Mouse (Mus musculus) kidney, embryonic 15.5 days (tissue): Measurements from ENCODE around the gene Catsperz. TPM values are rescaled to one million over a fixed set of nuclear protein-coding genes. Genes with fewer than 3 reads are reported as not detected.
A peak's percentile ranks its signal among the peaks of the same experiment; 100 is the strongest.
"Not testable (repeated sequence)": the region's sequence is repeated elsewhere in the genome, so short reads cannot be mapped to it uniquely, and the experiment has no call there.

Source experiments
- ATAC-seq: fragments of 200-750 bp; cut with Nextera tagmentation; replicated peaks from 2 replicates; pipeline ENCODE4 v1.8.0; 2017; ENCODE audit warnings: moderate TSS enrichment; ENCODE audit not compliant: low FRiP score
- H3K27ac ChIP-seq: fragments of 300-500 bp; sonication (generic); 2 replicates; pipeline ENCODE4 v1.5.1; 2015; ENCODE audit warnings: mild to moderate bottlenecking, inconsistent platforms
- H3K27me3 ChIP-seq: fragments of 300-500 bp; sonication (generic); 2 replicates; pipeline ENCODE4 v1.6.1; 2015; ENCODE audit warnings: inconsistent platforms
- H3K36me3 ChIP-seq: fragments of 300-500 bp; sonication (generic); 2 replicates; pipeline ENCODE4 v1.6.1; 2015; ENCODE audit warnings: inconsistent platforms
- H3K4me1 ChIP-seq: fragments of 300-500 bp; sonication (generic); 2 replicates; pipeline ENCODE4 v1.6.1; 2015; ENCODE audit warnings: inconsistent platforms
- H3K4me2 ChIP-seq: fragments of 300-500 bp; sonication (generic); 2 replicates; pipeline ENCODE4 v1.6.1; 2015; ENCODE audit warnings: moderate library complexity, mild to moderate bottlenecking, inconsistent platforms
- H3K4me3 ChIP-seq: fragments of 300-500 bp; sonication (generic); replicated peaks from 2 replicates; pipeline ENCODE4 v1.5.1; 2015; ENCODE audit warnings: mild to moderate bottlenecking, inconsistent platforms
- H3K9ac ChIP-seq: fragments of 300-500 bp; sonication (generic); 2 replicates; pipeline ENCODE4 v1.6.1; 2015; ENCODE audit warnings: mild to moderate bottlenecking, inconsistent platforms
- H3K9me3 ChIP-seq: fragments of 300-500 bp; sonication (generic); replicated peaks from 2 replicates; pipeline ENCODE4 v1.6.1; 2016; ENCODE audit warnings: inconsistent platforms
- WGBS: fragments of 180-500 bp; shearing (Covaris S2); methylation state at CpG from one replicate; pipeline ENCODE4 v1.1.7; 2015; ENCODE audit warnings: mixed read lengths; 5-methylcytosine and 5-hydroxymethylcytosine counted together
- polyA plus RNA-seq: library from polyadenylated mRNA; unstranded; fragments of >200 nt; fragmentation: Nextera tagmentation; extraction: Ambion mirVana; gene quantifications from 2 replicates; pipeline ENCODE4 v1.2.1, GENCODE M21; 2015

The Catsperz gene
- polyA plus RNA-seq, 1 experiment from 2014 or later = 2.0 TPM

GRCm38 (mm10) chr19:6909507-6910289, 15.5 kb downstream of the Catsperz start, which contains the start of the genes Trmt112 and Prdx5:
Gene Trmt112, plus strand, starts transcription at chr19:6909698.
Gene Prdx5, minus strand, starts transcription at chr19:6910106.
- peak within 1 kb of the TSS; percentile 90 for H3K4me2 ChIP-seq
- peak within 1 kb of the TSS; percentile 71 for H3K9ac ChIP-seq
- H3K4me1 ChIP-seq = peaks cover 34% of the 10 kb centered on the region
- peak; percentile 91 for ATAC-seq
- H3K36me3 ChIP-seq = peaks cover 64% of the 10 kb centered on the region
- H3K27ac ChIP-seq = peak within 1 kb of the TSS; percentile 99
- H3K9me3 ChIP-seq = no peaks in the 10 kb centered on the region
- peak within 1 kb of the TSS; percentile 70 for H3K4me3 ChIP-seq
- no peaks in the 10 kb centered on the region for H3K27me3 ChIP-seq
- under 1% methylated on average over 65 of the region's 65 CpGs for WGBS

- WGBS = 8% methylated on average over 11 of the region's 11 CpGs
- Histone ChIP-seq H3K4me2 (peak overlapping the region; percentile 90), H3K27me3 (no peaks in the 10 kb centered on the region), H3K27ac (peak overlapping the region; percentile 99), H3K4me1 (peaks cover 34% of the 10 kb centered on the region), H3K36me3 (peaks cover 65% of the 10 kb centered on the region), H3K9me3 (no peaks in the 10 kb centered on the region), H3K4me3 (peak overlapping the region; percentile 70), H3K9ac (peak overlapping the region; percentile 71)
- ATAC-seq = no peak
Observed at GRCm38 (mm10) chr19:6909021-6909420, 16.2 kb downstream of the Catsperz start.

- peak overlapping the region; percentile 70 for H3K4me3 ChIP-seq
- H3K4me2 ChIP-seq = peak overlapping the region; percentile 90
- peak overlapping the region; percentile 99 for H3K27ac ChIP-seq
- ATAC-seq = no peak
- peaks cover 55% of the 10 kb centered on the region for H3K36me3 ChIP-seq
- peaks cover 34% of the 10 kb centered on the region for H3K4me1 ChIP-seq
- no peaks in the 10 kb centered on the region for H3K27me3 ChIP-seq
- WGBS = 66% methylated on average over 7 of the region's 7 CpGs
- H3K9me3 ChIP-seq = no peaks in the 10 kb centered on the region
- peak overlapping the region; percentile 71 for H3K9ac ChIP-seq
Observed at GRCm38 (mm10) chr19:6907811-6908540, 17.2 kb downstream of the Catsperz start.

- Histone ChIP-seq H3K9me3 (no peaks in the 10 kb centered on the region), H3K27ac (no peak overlapping the region), H3K4me2 (peak overlapping the region; percentile 90; the same call in 1 of the 2 replicates), H3K4me1 (peaks cover 34% of the 10 kb centered on the region), H3K4me3 (no peak overlapping the region), H3K36me3 (peaks cover 46% of the 10 kb centered on the region), H3K9ac (no peak overlapping the region), H3K27me3 (no peaks in the 10 kb centered on the region)
- 87% methylated on average over 8 of the region's 8 CpGs for WGBS
- ATAC-seq = no peak
Observed at GRCm38 (mm10) chr19:6907094-6907493, 18.1 kb downstream of the Catsperz start.

GRCm38 (mm10) chr19:6906199-6906598, 19.0 kb downstream of the Catsperz start:
- H3K4me3 ChIP-seq = no peak overlapping the region
- peaks cover 27% of the 10 kb centered on the region for H3K4me1 ChIP-seq
- no peaks in the 10 kb centered on the region for H3K27me3 ChIP-seq
- ATAC-seq = no peak
- H3K27ac ChIP-seq = no peak overlapping the region
- H3K9ac ChIP-seq = no peak overlapping the region
- H3K4me2 ChIP-seq = no peak overlapping the region
- 82% methylated on average over 3 of the region's 3 CpGs for WGBS
- peaks cover 37% of the 10 kb centered on the region for H3K36me3 ChIP-seq
- H3K9me3 ChIP-seq = no peaks in the 10 kb centered on the region

- Histone ChIP-seq H3K9me3 (no peaks in the 10 kb centered on the region), H3K4me3 (no peak overlapping the region), H3K4me1 (peaks cover 23% of the 10 kb centered on the region), H3K27ac (no peak overlapping the region), H3K27me3 (no peaks in the 10 kb centered on the region), H3K36me3 (peaks cover 34% of the 10 kb centered on the region), H3K9ac (no peak overlapping the region), H3K4me2 (no peak overlapping the region)
- 92% methylated on average over 11 of the region's 11 CpGs for WGBS
- no peak for ATAC-seq
Observed at GRCm38 (mm10) chr19:6905498-6906159, 19.6 kb downstream of the Catsperz start.

GRCm38 (mm10) chr19:6904846-6905245, 20.3 kb downstream of the Catsperz start:
- WGBS = 70% methylated on average over 2 of the region's 2 CpGs
- H3K4me2 ChIP-seq = no peak overlapping the region

GRCm38 (mm10) chr19:6903031-6903430, 22.1 kb downstream of the Catsperz start:
- H3K4me2 ChIP-seq = no peak overlapping the region
- no peak overlapping the region for H3K9ac ChIP-seq
- H3K27ac ChIP-seq = no peak overlapping the region
- H3K9me3 ChIP-seq = peaks cover 7% of the 10 kb centered on the region; the same call in 1 of the 2 replicates
- WGBS = 91% methylated on average over 1 of the region's 1 CpGs
- H3K27me3 ChIP-seq = no peaks in the 10 kb centered on the region
- H3K4me3 ChIP-seq = no peak overlapping the region
- H3K4me1 ChIP-seq = peaks cover 11% of the 10 kb centered on the region
- no peak for ATAC-seq
- peaks cover 34% of the 10 kb centered on the region for H3K36me3 ChIP-seq

More at GRCm38 (mm10) chr19:6904846-6905245, 20.3 kb downstream of the Catsperz start:
- no peaks in the 10 kb centered on the region for H3K27me3 ChIP-seq
- no peak overlapping the region for H3K9ac ChIP-seq
- no peak overlapping the region for H3K27ac ChIP-seq
- peaks cover 7% of the 10 kb centered on the region; the same call in 1 of the 2 replicates for H3K9me3 ChIP-seq
- peaks cover 23% of the 10 kb centered on the region for H3K4me1 ChIP-seq
- no peak for ATAC-seq
- H3K36me3 ChIP-seq = peaks cover 34% of the 10 kb centered on the region
- H3K4me3 ChIP-seq = no peak overlapping the region

- no peak for ATAC-seq
- no peak overlapping the region for H3K4me2 ChIP-seq
- no peak overlapping the region for H3K9ac ChIP-seq
- H3K27me3 ChIP-seq = no peaks in the 10 kb centered on the region
- peaks cover 7% of the 10 kb centered on the region for H3K36me3 ChIP-seq
- WGBS = 83% methylated on average over 4 of the region's 4 CpGs
- H3K4me3 ChIP-seq = no peak overlapping the region
- H3K27ac ChIP-seq = no peak overlapping the region
- H3K4me1 ChIP-seq = no peaks in the 10 kb centered on the region
- peaks cover 13% of the 10 kb centered on the region; the same call in 1 of the 2 replicates for H3K9me3 ChIP-seq
Observed at GRCm38 (mm10) chr19:6899641-6900040, 25.5 kb downstream of the Catsperz start.

- H3K4me2 ChIP-seq, H3K36me3 ChIP-seq, H3K4me1 ChIP-seq, ATAC-seq, H3K4me3 ChIP-seq, H3K27me3 ChIP-seq, H3K27ac ChIP-seq, H3K9ac ChIP-seq: not testable (repeated sequence)
- peaks cover 13% of the 10 kb centered on the region; the same call in 1 of the 2 replicates for H3K9me3 ChIP-seq
- WGBS = 91% methylated on average over 18 of the region's 18 CpGs
Observed at GRCm38 (mm10) chr19:6895608-6896305, 29.4 kb downstream of the Catsperz start.

GRCm38 (mm10) chr19:6893731-6894451, 31.3 kb downstream of the Catsperz start:
- 96% methylated on average over 14 of the region's 14 CpGs for WGBS
- Histone ChIP-seq H3K4me2 (no peak overlapping the region), H3K4me1 (0 out of 2 replicates have a peak, but pooled peaks cover 4% of the 10 kb centered on the region), H3K9ac (no peak overlapping the region), H3K4me3 (no peak overlapping the region), H3K27ac (no peak overlapping the region), H3K9me3 (0 out of 2 replicates have a peak, but pooled peaks cover 6% of the 10 kb centered on the region), H3K36me3 (no peaks in the 10 kb centered on the region), H3K27me3 (no peaks in the 10 kb centered on the region)
- ATAC-seq = no peak
